Mouse (Mus musculus): Measurements from ENCODE around the gene Bcl7b. TPM values are rescaled to one million over a fixed set of nuclear protein-coding genes. Genes with fewer than 3 reads are reported as not detected.
A peak's percentile ranks its signal among the peaks of the same experiment; 100 is the strongest.

Gene Bcl7b
- polyA plus RNA-seq, 1 experiment from 2014 or later, result 40.2 TPM

- no peaks in the 10 kb centered on the region for H3K9me3 ChIP-seq (replicated peaks; ENCODE audit: control insufficient read depth, low read length)
- H3K27me3 ChIP-seq (ENCODE audit: control insufficient read depth, insufficient read depth, low read length), result no peaks in the 10 kb centered on the region
- DNase-seq (ENCODE audit: low spot score) (no peak), ATAC-seq (replicated peaks; ENCODE audit: insufficient number of reproducible peaks, low FRiP score, low TSS enrichment, low read depth) (no peak)
- H3K4me2 ChIP-seq (ENCODE audit: low read depth, low read length), result peak overlapping the region; percentile 58
- no peak overlapping the region for H3K27ac ChIP-seq (replicated peaks; ENCODE audit: low read depth, low read length)
- no peaks in the 10 kb centered on the region for H3K4me1 ChIP-seq (ENCODE audit: control insufficient read depth, insufficient read depth, low read length)
- peaks cover 3% of the 10 kb centered on the region; the same call in 1 of the 2 replicates for H3K36me3 ChIP-seq (replicated peaks; ENCODE audit: control insufficient read depth, insufficient read depth, low read depth, low read length)
- H3K4me3 ChIP-seq (ENCODE audit: low read depth, low read length), result peak overlapping the region; percentile 100
- peak overlapping the region; percentile 100 for H3K9ac ChIP-seq (replicated peaks; ENCODE audit: low read length)
- WGBS, result 61% methylated on average over 2 of the region's 2 CpGs
Observed at GRCm38 (mm10) chr5:135189281-135190022, 21.4 kb downstream of the Bcl7b start.

GRCm38 (mm10) chr5:135191620-135192019, 23.5 kb downstream of the Bcl7b start:
- no peak overlapping the region for H3K4me3 ChIP-seq (ENCODE audit: low read depth, low read length)
- no peaks in the 10 kb centered on the region for H3K9me3 ChIP-seq (replicated peaks; ENCODE audit: control insufficient read depth, low read length)
- no peak overlapping the region for H3K27ac ChIP-seq (replicated peaks; ENCODE audit: low read depth, low read length)
- H3K9ac ChIP-seq (replicated peaks; ENCODE audit: low read length), result no peak overlapping the region
- ATAC-seq (replicated peaks; ENCODE audit: insufficient number of reproducible peaks, low FRiP score, low TSS enrichment, low read depth) (no peak), DNase-seq (ENCODE audit: low spot score) (peak; percentile 84)
- H3K27me3 ChIP-seq (ENCODE audit: control insufficient read depth, insufficient read depth, low read length), result no peaks in the 10 kb centered on the region
- H3K4me2 ChIP-seq (ENCODE audit: low read depth, low read length), result no peak overlapping the region
- peaks cover 3% of the 10 kb centered on the region for H3K36me3 ChIP-seq (replicated peaks; ENCODE audit: control insufficient read depth, insufficient read depth, low read depth, low read length)
- WGBS, result 38% methylated on average over 2 of the region's 2 CpGs
- no peaks in the 10 kb centered on the region for H3K4me1 ChIP-seq (ENCODE audit: control insufficient read depth, insufficient read depth, low read length)

- Histone ChIP-seq H3K36me3 (replicated peaks; ENCODE audit: control insufficient read depth, insufficient read depth, low read depth, low read length) (peaks cover 3% of the 10 kb centered on the region), H3K4me1 (ENCODE audit: control insufficient read depth, insufficient read depth, low read length) (no peaks in the 10 kb centered on the region), H3K4me3 (ENCODE audit: low read depth, low read length) (no peak overlapping the region), H3K27ac (replicated peaks; ENCODE audit: low read depth, low read length) (no peak overlapping the region), H3K4me2 (ENCODE audit: low read depth, low read length) (no peak overlapping the region), H3K9ac (replicated peaks; ENCODE audit: low read length) (no peak overlapping the region), H3K27me3 (ENCODE audit: control insufficient read depth, insufficient read depth, low read length) (no peaks in the 10 kb centered on the region), H3K9me3 (replicated peaks; ENCODE audit: control insufficient read depth, low read length) (no peaks in the 10 kb centered on the region)
- ATAC-seq (replicated peaks; ENCODE audit: insufficient number of reproducible peaks, low FRiP score, low TSS enrichment, low read depth) (no peak), DNase-seq (ENCODE audit: low spot score) (peak; percentile 59)
- WGBS, result 91% methylated on average over 1 of the region's 1 CpGs
Observed at GRCm38 (mm10) chr5:135192431-135192830, 24.3 kb downstream of the Bcl7b start.

- H3K27me3 ChIP-seq (ENCODE audit: control insufficient read depth, insufficient read depth, low read length), result no peaks in the 10 kb centered on the region
- H3K9ac ChIP-seq (replicated peaks; ENCODE audit: low read length), result no peak overlapping the region
- no peaks in the 10 kb centered on the region for H3K9me3 ChIP-seq (replicated peaks; ENCODE audit: control insufficient read depth, low read length)
- ATAC-seq (replicated peaks; ENCODE audit: insufficient number of reproducible peaks, low FRiP score, low TSS enrichment, low read depth) (no peak), DNase-seq (ENCODE audit: low spot score) (no peak)
- WGBS, result 84% methylated on average over 6 of the region's 6 CpGs
- H3K27ac ChIP-seq (replicated peaks; ENCODE audit: low read depth, low read length), result no peak overlapping the region
- no peak overlapping the region for H3K4me3 ChIP-seq (ENCODE audit: low read depth, low read length)
- H3K36me3 ChIP-seq (replicated peaks; ENCODE audit: control insufficient read depth, insufficient read depth, low read depth, low read length), result peaks cover 6% of the 10 kb centered on the region
- H3K4me2 ChIP-seq (ENCODE audit: low read depth, low read length), result no peak overlapping the region
- H3K4me1 ChIP-seq (ENCODE audit: control insufficient read depth, insufficient read depth, low read length), result no peaks in the 10 kb centered on the region
Observed at GRCm38 (mm10) chr5:135196367-135196766, 28.3 kb downstream of the Bcl7b start.

GRCm38 (mm10) chr5:135202763-135203162, 34.7 kb downstream of the Bcl7b start:
- no peak overlapping the region for H3K9ac ChIP-seq (replicated peaks; ENCODE audit: low read length)
- H3K36me3 ChIP-seq (replicated peaks; ENCODE audit: control insufficient read depth, insufficient read depth, low read depth, low read length), result peaks cover 19% of the 10 kb centered on the region
- no peak overlapping the region for H3K4me3 ChIP-seq (ENCODE audit: low read depth, low read length)
- WGBS, result 76% methylated on average over 3 of the region's 3 CpGs
- no peaks in the 10 kb centered on the region for H3K9me3 ChIP-seq (replicated peaks; ENCODE audit: control insufficient read depth, low read length)
- H3K4me1 ChIP-seq (ENCODE audit: control insufficient read depth, insufficient read depth, low read length), result no peaks in the 10 kb centered on the region
- no peak for DNase-seq (ENCODE audit: low spot score)
- H3K27me3 ChIP-seq (ENCODE audit: control insufficient read depth, insufficient read depth, low read length), result no peaks in the 10 kb centered on the region
- ATAC-seq (replicated peaks; ENCODE audit: insufficient number of reproducible peaks, low FRiP score, low TSS enrichment, low read depth), result no peak
- H3K4me2 ChIP-seq (ENCODE audit: low read depth, low read length), result no peak overlapping the region
- H3K27ac ChIP-seq (replicated peaks; ENCODE audit: low read depth, low read length), result no peak overlapping the region

- DNase-seq (ENCODE audit: low spot score), result no peak
- H3K4me1 ChIP-seq (ENCODE audit: control insufficient read depth, insufficient read depth, low read length), result no peaks in the 10 kb centered on the region
- H3K4me2 ChIP-seq (ENCODE audit: low read depth, low read length), result no peak overlapping the region
- peaks cover 25% of the 10 kb centered on the region for H3K36me3 ChIP-seq (replicated peaks; ENCODE audit: control insufficient read depth, insufficient read depth, low read depth, low read length)
- H3K27me3 ChIP-seq (ENCODE audit: control insufficient read depth, insufficient read depth, low read length), result no peaks in the 10 kb centered on the region
- H3K4me3 ChIP-seq (ENCODE audit: low read depth, low read length), result no peak overlapping the region
- H3K9me3 ChIP-seq (replicated peaks; ENCODE audit: control insufficient read depth, low read length), result no peaks in the 10 kb centered on the region
- H3K27ac ChIP-seq (replicated peaks; ENCODE audit: low read depth, low read length), result no peak overlapping the region
- no peak overlapping the region for H3K9ac ChIP-seq (replicated peaks; ENCODE audit: low read length)
- ATAC-seq (replicated peaks; ENCODE audit: insufficient number of reproducible peaks, low FRiP score, low TSS enrichment, low read depth), result no peak
- WGBS, result 96% methylated on average over 1 of the region's 1 CpGs
Observed at GRCm38 (mm10) chr5:135208197-135208596, 40.1 kb downstream of the Bcl7b start.

GRCm38 (mm10) chr5:135216871-135217270, 48.8 kb downstream of the Bcl7b start:
- no peak overlapping the region for H3K9ac ChIP-seq (replicated peaks; ENCODE audit: low read length)
- no peaks in the 10 kb centered on the region for H3K9me3 ChIP-seq (replicated peaks; ENCODE audit: control insufficient read depth, low read length)
- H3K4me3 ChIP-seq (ENCODE audit: low read depth, low read length), result no peak overlapping the region
- 91% methylated on average over 6 of the region's 6 CpGs for WGBS
- H3K27ac ChIP-seq (replicated peaks; ENCODE audit: low read depth, low read length), result no peak overlapping the region
- DNase-seq (ENCODE audit: low spot score) (no peak), ATAC-seq (replicated peaks; ENCODE audit: insufficient number of reproducible peaks, low FRiP score, low TSS enrichment, low read depth) (no peak)
- no peak overlapping the region for H3K4me2 ChIP-seq (ENCODE audit: low read depth, low read length)
- no peaks in the 10 kb centered on the region for H3K4me1 ChIP-seq (ENCODE audit: control insufficient read depth, insufficient read depth, low read length)
- H3K27me3 ChIP-seq (ENCODE audit: control insufficient read depth, insufficient read depth, low read length), result no peaks in the 10 kb centered on the region
- peaks cover 25% of the 10 kb centered on the region for H3K36me3 ChIP-seq (replicated peaks; ENCODE audit: control insufficient read depth, insufficient read depth, low read depth, low read length)

- Histone ChIP-seq H3K9me3 (replicated peaks; ENCODE audit: control insufficient read depth, low read length) (no peaks in the 10 kb centered on the region), H3K4me2 (ENCODE audit: low read depth, low read length) (no peak overlapping the region), H3K27me3 (ENCODE audit: control insufficient read depth, insufficient read depth, low read length) (no peaks in the 10 kb centered on the region), H3K4me1 (ENCODE audit: control insufficient read depth, insufficient read depth, low read length) (no peaks in the 10 kb centered on the region), H3K27ac (replicated peaks; ENCODE audit: low read depth, low read length) (no peak overlapping the region), H3K4me3 (ENCODE audit: low read depth, low read length) (no peak overlapping the region), H3K36me3 (replicated peaks; ENCODE audit: control insufficient read depth, insufficient read depth, low read depth, low read length) (peaks cover 40% of the 10 kb centered on the region), H3K9ac (replicated peaks; ENCODE audit: low read length) (no peak overlapping the region)
- DNase-seq (ENCODE audit: low spot score) (no peak), ATAC-seq (replicated peaks; ENCODE audit: insufficient number of reproducible peaks, low FRiP score, low TSS enrichment, low read depth) (no peak)
Observed at GRCm38 (mm10) chr5:135220941-135221340, 52.9 kb downstream of the Bcl7b start.
